Mouse (Mus musculus) neural tube, embryonic 14.5 days (tissue): ENCODE data around the gene Ndufaf3. TPM values are rescaled to one million over a fixed set of nuclear protein-coding genes. Genes with fewer than 3 reads are reported as not detected.

Source experiments
- ATAC-seq: fragments of 200-750 bp; cut with Nextera tagmentation; 2 replicates; pipeline ENCODE4 v1.8.0; 2017; ENCODE audit warnings: low read depth, mild to moderate bottlenecking, moderate TSS enrichment, moderate library complexity
- H3K27ac ChIP-seq: fragments of 300-500 bp; sonication (generic); 2 replicates; pipeline ENCODE4 v1.5.1; 2014; ENCODE audit warnings: low read depth, mild to moderate bottlenecking, control low read depth, low read length, moderate library complexity, mixed read lengths
- H3K27me3 ChIP-seq: fragments of 300-500 bp; sonication (generic); 2 replicates; pipeline ENCODE4 v1.6.1; 2014; ENCODE audit warnings: low read length; ENCODE audit not compliant: control insufficient read depth, insufficient read depth
- H3K36me3 ChIP-seq: fragments of 300-500 bp; sonication (generic); 2 replicates; pipeline ENCODE4 v1.6.1; 2014; ENCODE audit warnings: low read length, mixed read lengths; ENCODE audit not compliant: control insufficient read depth, insufficient read depth
- H3K4me1 ChIP-seq: fragments of 300-500 bp; sonication (generic); 2 replicates; pipeline ENCODE4 v1.6.1; 2014; ENCODE audit warnings: low read length; ENCODE audit not compliant: control insufficient read depth, insufficient read depth
- H3K4me2 ChIP-seq: fragments of 300-500 bp; sonication (generic); 2 replicates; pipeline ENCODE4 v1.6.1; 2014; ENCODE audit warnings: mild to moderate bottlenecking, low read depth, low read length, control low read depth
- H3K4me3 ChIP-seq: fragments of 300-500 bp; sonication (generic); 2 replicates; pipeline ENCODE4 v1.5.1; 2014; ENCODE audit warnings: low read depth, low read length, control low read depth, mixed read lengths
- H3K9ac ChIP-seq: fragments of 300-500 bp; sonication (generic); replicated peaks from 2 replicates; pipeline ENCODE4 v1.6.1; 2014; ENCODE audit warnings: low read depth, mild to moderate bottlenecking, control low read depth, low read length, mixed read lengths
- H3K9me3 ChIP-seq: fragments of 300-500 bp; sonication (generic); 2 replicates; pipeline ENCODE4 v1.6.1; 2016; ENCODE audit warnings: low read length; ENCODE audit not compliant: control insufficient read depth
- WGBS: fragments of 180-500 bp; shearing (Covaris S2); extraction: QIAGEN DNeasy Blood & Tissue Kit; methylation state at CpG from one replicate; pipeline ENCODE4 v1.1.7; 2014; 5-methylcytosine and 5-hydroxymethylcytosine counted together
- polyA plus RNA-seq: library from polyadenylated mRNA; unstranded; fragments of >200 nt; fragmentation: Nextera tagmentation; extraction: Ambion mirVana; gene quantifications from 2 replicates; pipeline ENCODE4 v1.2.1, GENCODE M21; 2014

The Ndufaf3 gene
- polyA plus RNA-seq, 1 experiment from 2014 or later: 96.8 TPM

- H3K4me3 ChIP-seq: no peak overlapping the region
- H3K36me3 ChIP-seq: peaks cover 43% of the 10 kb centered on the region
- H3K4me1 ChIP-seq: no peaks in the 10 kb centered on the region
- no peaks in the 10 kb centered on the region for H3K27me3 ChIP-seq
- H3K27ac ChIP-seq: no peak overlapping the region
- ATAC-seq: no peak
- H3K4me2 ChIP-seq: no peak overlapping the region
- no peak overlapping the region for H3K9ac ChIP-seq
- H3K9me3 ChIP-seq: no peaks in the 10 kb centered on the region
Measured at GRCm38 (mm10) chr9:108540846-108541245, 26.4 kb downstream of the Ndufaf3 start.

GRCm38 (mm10) chr9:108531496-108531895 lies 35.7 kb downstream of the Ndufaf3 start:
- no peak for ATAC-seq
- H3K9me3 ChIP-seq: no peaks in the 10 kb centered on the region
- no peaks in the 10 kb centered on the region for H3K27me3 ChIP-seq
- H3K4me2 ChIP-seq: no peak overlapping the region
- no peak overlapping the region for H3K27ac ChIP-seq
- peaks cover 69% of the 10 kb centered on the region for H3K36me3 ChIP-seq
- no peak overlapping the region for H3K9ac ChIP-seq
- no peak overlapping the region for H3K4me3 ChIP-seq
- WGBS: 98% methylated on average over 1 of the region's 1 CpGs
- no peaks in the 10 kb centered on the region for H3K4me1 ChIP-seq

- Histone ChIP-seq H3K27ac (no peak overlapping the region), H3K4me2 (no peak overlapping the region), H3K9ac (no peak overlapping the region), H3K4me1 (no peaks in the 10 kb centered on the region), H3K4me3 (no peak overlapping the region), H3K27me3 (no peaks in the 10 kb centered on the region), H3K36me3 (peaks cover 64% of the 10 kb centered on the region), H3K9me3 (no peaks in the 10 kb centered on the region)
- no peak for ATAC-seq
- WGBS: 100% methylated on average over 1 of the region's 1 CpGs
Measured at GRCm38 (mm10) chr9:108530954-108531353, 36.3 kb downstream of the Ndufaf3 start.

GRCm38 (mm10) chr9:108525400-108525799 lies 41.8 kb downstream of the Ndufaf3 start:
- Histone ChIP-seq H3K4me1 (peaks cover 1% of the 10 kb centered on the region; the same call in 1 of the 2 replicates), H3K27ac (no peak overlapping the region), H3K36me3 (peaks cover 20% of the 10 kb centered on the region), H3K9me3 (no peaks in the 10 kb centered on the region), H3K9ac (no peak overlapping the region), H3K4me2 (no peak overlapping the region), H3K4me3 (no peak overlapping the region), H3K27me3 (no peaks in the 10 kb centered on the region)
- no peak for ATAC-seq
- 86% methylated on average over 3 of the region's 3 CpGs for WGBS

- peaks cover under 1% of the 10 kb centered on the region; the same call in 1 of the 2 replicates for H3K36me3 ChIP-seq
- no peaks in the 10 kb centered on the region for H3K9me3 ChIP-seq
- no peak overlapping the region for H3K4me2 ChIP-seq
- no peak overlapping the region for H3K4me3 ChIP-seq
- no peak overlapping the region for H3K27ac ChIP-seq
- H3K9ac ChIP-seq: no peak overlapping the region
- no peak for ATAC-seq
- H3K27me3 ChIP-seq: no peaks in the 10 kb centered on the region
- peaks cover 17% of the 10 kb centered on the region for H3K4me1 ChIP-seq
- 97% methylated on average over 4 of the region's 4 CpGs for WGBS
Measured at GRCm38 (mm10) chr9:108523341-108523740, 43.9 kb downstream of the Ndufaf3 start.

- H3K4me1 ChIP-seq: peaks cover 17% of the 10 kb centered on the region
Measured at GRCm38 (mm10) chr9:108521604-108522003, 45.6 kb downstream of the Ndufaf3 start.

GRCm38 (mm10) chr9:108517931-108518332 lies 49.3 kb downstream of the Ndufaf3 start:
- peak overlapping the region; percentile 99 for H3K27ac ChIP-seq
- no peaks in the 10 kb centered on the region for H3K27me3 ChIP-seq
- peak overlapping the region; percentile 63 for H3K4me2 ChIP-seq
- peak; percentile 10; the same call in 1 of the 2 replicates for ATAC-seq
- peak overlapping the region; percentile 96 for H3K9ac ChIP-seq
- under 1% methylated on average over 13 of the region's 13 CpGs for WGBS
- no peaks in the 10 kb centered on the region for H3K9me3 ChIP-seq
- H3K36me3 ChIP-seq: peaks cover 2% of the 10 kb centered on the region; the same call in 1 of the 2 replicates
- peak overlapping the region; percentile 99 for H3K4me3 ChIP-seq
- H3K4me1 ChIP-seq: peaks cover 17% of the 10 kb centered on the region

More at GRCm38 (mm10) chr9:108521604-108522003, 45.6 kb downstream of the Ndufaf3 start:
- Histone ChIP-seq H3K9ac (no peak overlapping the region), H3K27ac (no peak overlapping the region), H3K27me3 (no peaks in the 10 kb centered on the region), H3K36me3 (no peaks in the 10 kb centered on the region), H3K4me2 (no peak overlapping the region), H3K9me3 (no peaks in the 10 kb centered on the region), H3K4me3 (no peak overlapping the region)
- 87% methylated on average over 2 of the region's 2 CpGs for WGBS
- ATAC-seq: no peak

GRCm38 (mm10) chr9:108517253-108517930 lies 49.8 kb downstream of the Ndufaf3 start:
- H3K9me3 ChIP-seq: no peaks in the 10 kb centered on the region
- H3K4me3 ChIP-seq: peak overlapping the region; percentile 99
- peaks cover 17% of the 10 kb centered on the region for H3K4me1 ChIP-seq
- peak overlapping the region; percentile 96 for H3K9ac ChIP-seq
- peaks cover 7% of the 10 kb centered on the region for H3K36me3 ChIP-seq
- ATAC-seq: peak; percentile 79
- H3K27ac ChIP-seq: peak overlapping the region; percentile 99
- under 1% methylated on average over 63 of the region's 95 CpGs for WGBS
- peak overlapping the region; percentile 64 for H3K4me2 ChIP-seq
- H3K27me3 ChIP-seq: no peaks in the 10 kb centered on the region

- H3K4me1 ChIP-seq: peaks cover 17% of the 10 kb centered on the region
- peak; percentile 96 for ATAC-seq
- H3K36me3 ChIP-seq: peaks cover 12% of the 10 kb centered on the region
- peak within 1 kb of the TSS; percentile 64 for H3K4me2 ChIP-seq
- peak within 1 kb of the TSS; percentile 99 for H3K27ac ChIP-seq
- peak within 1 kb of the TSS; percentile 99 for H3K4me3 ChIP-seq
- peak within 1 kb of the TSS; percentile 96 for H3K9ac ChIP-seq
- H3K27me3 ChIP-seq: no peaks in the 10 kb centered on the region
- H3K9me3 ChIP-seq: no peaks in the 10 kb centered on the region
- WGBS: 1% methylated on average over 55 of the region's 55 CpGs
Measured at GRCm38 (mm10) chr9:108516380-108517251, 50.6 kb downstream of the Ndufaf3 start, which contains the start of gene Qrich1. Gene Qrich1, plus strand, starts transcription at chr9:108516806.
